Comparison of ENCODE assay signal across 8 mouse cellular contexts in the genomic region with DNA sequence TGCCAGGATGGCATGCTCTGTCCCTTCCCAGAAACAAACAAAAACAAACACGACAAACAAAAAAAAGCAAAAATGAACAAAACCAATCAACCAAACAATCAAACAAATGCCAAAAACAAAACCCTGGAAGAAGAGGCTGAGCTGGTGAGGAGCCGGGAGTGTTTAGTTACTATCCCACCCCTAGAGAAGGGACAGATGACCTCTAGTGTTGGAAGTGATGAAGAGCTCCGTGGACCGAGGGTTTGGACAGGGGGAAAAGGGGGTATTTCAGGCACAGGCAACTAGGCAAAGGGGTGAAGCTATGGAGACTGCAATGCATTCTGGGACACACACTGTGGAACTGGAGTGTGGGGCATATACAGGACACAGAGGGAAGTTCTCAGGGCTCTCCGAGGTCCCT.
A peak's percentile ranks its signal among the peaks of the same experiment; 100 is the strongest.
DNase-seq lines count a peak whose midpoint lies in the region; ATAC-seq lines count a peak whose summit lies in the region.
"Had no signal": no experiment of that assay in that cellular context is flagged by ENCODE, and none has a peak within 500 bp of the region (broad histone marks: within the 10 kb centered on the region; RNA-seq: fewer than 3 reads in every experiment).

No protein-coding gene starts in this region.

- H3K27ac ChIP-seq in kidney, embryonic 14.5 days (ENCODE audit: low read depth, low read length): no peak overlapping the region
- H3K27ac ChIP-seq in forebrain, embryonic 15.5 days (replicated peaks): no peak overlapping the region
- H3K27ac ChIP-seq: macrophage had no signal

- DNase-seq in kidney, adult 18-20 months: no peak
- peak; percentile 16 for DNase-seq in R1 (ENCODE audit: low read depth, low spot score)
- peak; percentile 71 for DNase-seq in embryo, embryonic 10.5 days (ENCODE audit: low spot score)
- peak; percentile 7 for DNase-seq in kidney, postnatal 14 days
- DNase-seq in thymus, adult 18-20 months: no peak

- H3K9me3 ChIP-seq in kidney, embryonic 14.5 days (ENCODE audit: control insufficient read depth, low read length): peaks cover 4% of the 10 kb centered on the region; the same call in 1 of the 2 replicates
- H3K9me3 ChIP-seq in forebrain, embryonic 15.5 days: no peaks in the 10 kb centered on the region

- WGBS in kidney, embryonic 14.5 days: 15% methylated on average over 5 of the region's 5 CpGs
- 26% methylated on average over 5 of the region's 5 CpGs for WGBS in forebrain, embryonic 15.5 days

- H3K4me3 ChIP-seq in kidney, embryonic 14.5 days (ENCODE audit: low read length): no peak overlapping the region
- H3K4me3 ChIP-seq in forebrain, embryonic 15.5 days: no peak overlapping the region

- no peaks in the 10 kb centered on the region for H3K27me3 ChIP-seq in kidney, embryonic 14.5 days (ENCODE audit: control insufficient read depth, insufficient read depth, low read length)
- no peaks in the 10 kb centered on the region for H3K27me3 ChIP-seq in forebrain, embryonic 15.5 days

- ATAC-seq in kidney, embryonic 14.5 days (ENCODE audit: low FRiP score, low TSS enrichment): 0 out of 2 replicates have a peak, but pooled peaks have one; percentile 33
- no peak for ATAC-seq in forebrain, embryonic 15.5 days (replicated peaks)

- no peak overlapping the region for H3K9ac ChIP-seq in kidney, embryonic 14.5 days (ENCODE audit: low read depth, low read length)
- no peak overlapping the region for H3K9ac ChIP-seq in forebrain, embryonic 15.5 days (replicated peaks)

- no peaks in the 10 kb centered on the region for H3K36me3 ChIP-seq in kidney, embryonic 14.5 days (ENCODE audit: control insufficient read depth, insufficient read depth, low read length)
- no peaks in the 10 kb centered on the region for H3K36me3 ChIP-seq in forebrain, embryonic 15.5 days

- no peak overlapping the region for H3K4me2 ChIP-seq in kidney, embryonic 14.5 days (replicated peaks; ENCODE audit: low read depth, low read length)
- no peak overlapping the region for H3K4me2 ChIP-seq in forebrain, embryonic 15.5 days (replicated peaks)

- H3K4me1 ChIP-seq in kidney, embryonic 14.5 days (ENCODE audit: control insufficient read depth, insufficient read depth, low read length): no peaks in the 10 kb centered on the region; the same call in 1 of the 2 replicates
- peaks cover 16% of the 10 kb centered on the region for H3K4me1 ChIP-seq in forebrain, embryonic 15.5 days

Comparison
In these comparisons a context has a peak if more than half of its experiments do, and no peak if none do; other contexts are left out.
1. DNase-seq: peak in R1 (single experiment), embryo, embryonic 10.5 days (single experiment) and kidney, postnatal 14 days (single experiment); none in kidney, adult 18-20 months (single experiment) and thymus, adult 18-20 months (0 of 2).